21 mouse cellular contexts compared by ENCODE assay signal in the genomic region with DNA sequence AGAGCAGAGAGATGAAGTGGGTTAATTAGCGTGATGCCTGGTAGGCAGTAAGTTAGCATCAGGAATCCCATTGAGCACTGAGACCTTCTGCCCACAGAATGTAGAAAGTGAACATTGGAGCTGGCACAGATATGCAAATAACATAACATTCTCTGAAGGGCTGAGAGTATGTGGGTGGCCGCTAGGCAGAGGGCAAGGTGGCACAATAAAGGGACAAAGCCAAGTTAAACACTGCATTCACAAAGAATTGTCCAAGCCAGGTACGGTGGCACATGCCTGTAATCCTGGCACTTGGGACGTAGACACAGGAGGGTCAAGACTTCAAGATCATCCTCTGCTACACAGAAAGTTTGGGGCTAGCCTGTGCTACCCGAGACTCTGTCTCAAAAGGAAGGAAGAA. TPM values are rescaled to one million over a fixed set of nuclear protein-coding genes. Genes with fewer than 3 reads are reported as not detected.
DNase-seq lines count a peak whose midpoint lies in the region; ATAC-seq and TF ChIP-seq lines count a peak whose summit lies in the region.
"Had no signal": no experiment of that assay in that cellular context is flagged by ENCODE, and none has a peak within 500 bp of the region (broad histone marks: within the 10 kb centered on the region; RNA-seq: fewer than 3 reads in every experiment).

No protein-coding gene starts in this region.

- no peak for TF ChIP-seq CTCF in liver, adult 2 months (IDR thresholded peaks at IDR 0.05; ENCODE audit: low read depth, low read length)
- no peak for TF ChIP-seq CTCF in liver, postnatal 0 days (IDR thresholded peaks at IDR 0.05; ENCODE audit: low read depth)

- peak; percentile 60 for DNase-seq in liver, adult 2 months (ENCODE audit: extremely low read depth, low read depth, low spot score)
- DNase-seq in liver, postnatal 0 days: no peak
- peak; percentile 68 for DNase-seq in gonadal fat pad, adult 2 months (ENCODE audit: low read depth)
- DNase-seq in cerebellum, postnatal 4 days (ENCODE audit: low spot score in 2 of 2): no peak
- DNase-seq: adrenal gland, postnatal 25 days; B cell, adult 2 months; cerebellum, adult 11-12 months; cerebellum, adult 2 months; cerebellum, adult 9-10 months; cerebellum, postnatal 10 days; cerebellum, postnatal 25 days; embryo, embryonic 11 days; forebrain, postnatal 0 days had no signal

- no peaks in the 10 kb centered on the region for H3K9me3 ChIP-seq in liver, postnatal 0 days (ENCODE audit: low read length)
- H3K9me3 ChIP-seq: embryonic facial prominence, embryonic 13.5 days; embryonic facial prominence, embryonic 15.5 days; forebrain, embryonic 13.5 days; forebrain, embryonic 15.5 days had no signal

- ATAC-seq in liver, postnatal 0 days: no peak
- ATAC-seq: forebrain, embryonic 13.5 days; forebrain, embryonic 15.5 days; forebrain, postnatal 0 days had no signal

- H3K9ac ChIP-seq in liver, adult 2 months (ENCODE audit: low read depth, low read length): no peak overlapping the region
- no peak overlapping the region for H3K9ac ChIP-seq in liver, postnatal 0 days (replicated peaks)
- H3K9ac ChIP-seq: embryonic facial prominence, embryonic 13.5 days; embryonic facial prominence, embryonic 15.5 days; forebrain, embryonic 13.5 days; forebrain, embryonic 15.5 days; forebrain, postnatal 0 days had no signal

- TF ChIP-seq POLR2A in liver, adult 2 months (IDR thresholded peaks at IDR 0.05; ENCODE audit: extremely low read depth, insufficient read depth, low read length): no peak

- H3K4me3 ChIP-seq in liver, adult 2 months (ENCODE audit: insufficient read depth, low read depth, low read length): no peak overlapping the region
- H3K4me3 ChIP-seq in liver, postnatal 0 days (ENCODE audit: low read depth, low read length): no peak overlapping the region
- H3K4me3 ChIP-seq in brown adipose tissue, adult 24 weeks (ENCODE audit: insufficient read depth, low read depth, low read length): no peak overlapping the region
- H3K4me3 ChIP-seq: embryonic facial prominence, embryonic 13.5 days; embryonic facial prominence, embryonic 15.5 days; erythroblast, embryonic 14.5 days; forebrain, embryonic 13.5 days; forebrain, embryonic 15.5 days had no signal

- 41% methylated on average over 5 of the region's 5 CpGs for WGBS in liver, adult 2 months
- 82% methylated on average over 5 of the region's 5 CpGs for WGBS in liver, postnatal 0 days (ENCODE audit: insufficient replicate concordance)

- H3K4me1 ChIP-seq in liver, adult 2 months (ENCODE audit: control insufficient read depth, insufficient read depth, low read length): peaks cover 5% of the 10 kb centered on the region; the same call in 1 of the 2 replicates
- H3K4me1 ChIP-seq in liver, postnatal 0 days (ENCODE audit: insufficient read depth): peaks cover 21% of the 10 kb centered on the region
- H3K4me1 ChIP-seq in brown adipose tissue, adult 24 weeks (ENCODE audit: control insufficient read depth, insufficient read depth, insufficient read length, low read length): peaks cover 4% of the 10 kb centered on the region
- H3K4me1 ChIP-seq: embryonic facial prominence, embryonic 13.5 days; forebrain, embryonic 13.5 days; forebrain, embryonic 15.5 days had no signal

- H3K36me3 ChIP-seq in liver, adult 2 months (ENCODE audit: control insufficient read depth, insufficient read depth, low read length): no peaks in the 10 kb centered on the region
- H3K36me3 ChIP-seq in liver, postnatal 0 days (replicated peaks; ENCODE audit: insufficient read depth, low read length): peaks cover 7% of the 10 kb centered on the region; the same call in 1 of the 2 replicates
- H3K36me3 ChIP-seq: embryonic facial prominence, embryonic 13.5 days; embryonic facial prominence, embryonic 15.5 days; forebrain, embryonic 15.5 days had no signal

- no peak for TF ChIP-seq EP300 in liver, postnatal 0 days (IDR thresholded peaks at IDR 0.05; ENCODE audit: low read depth)

- no peaks in the 10 kb centered on the region for H3K79me2 ChIP-seq in liver, adult 2 months (ENCODE audit: control insufficient read depth, insufficient read depth, low read length)

- H3K27me3 ChIP-seq in liver, adult 2 months (ENCODE audit: control insufficient read depth, insufficient read depth, low read length): no peaks in the 10 kb centered on the region
- no peaks in the 10 kb centered on the region for H3K27me3 ChIP-seq in liver, postnatal 0 days (ENCODE audit: insufficient read depth, low read length)
- H3K27me3 ChIP-seq: embryonic facial prominence, embryonic 13.5 days; embryonic facial prominence, embryonic 15.5 days; forebrain, embryonic 13.5 days; forebrain, embryonic 15.5 days had no signal

- H3K4me2 ChIP-seq in liver, postnatal 0 days (ENCODE audit: low read depth, low read length): no peak overlapping the region
- H3K4me2 ChIP-seq: embryonic facial prominence, embryonic 13.5 days; embryonic facial prominence, embryonic 15.5 days; forebrain, embryonic 13.5 days; forebrain, embryonic 15.5 days had no signal

- no peak overlapping the region for H3K27ac ChIP-seq in liver, adult 2 months (replicated peaks; ENCODE audit: insufficient read depth, low read depth, low read length)
- H3K27ac ChIP-seq in liver, postnatal 0 days (ENCODE audit: low read depth): no peak overlapping the region
- peak overlapping the region; percentile 92 for H3K27ac ChIP-seq in brown adipose tissue, adult 24 weeks (replicated peaks; ENCODE audit: low read depth, low read length)
- H3K27ac ChIP-seq: embryonic facial prominence, embryonic 13.5 days; embryonic facial prominence, embryonic 15.5 days; forebrain, embryonic 13.5 days; forebrain, embryonic 15.5 days had no signal

RNA-seq across cellular contexts. Expression of gene Mybpc3, which starts 8.7 kb away (rescaled TPM):
- total RNA-seq in liver, adult 2 months (2014; rRNA removed): 0.07 TPM in 1 of 2 replicates, not detected in the other
- 0.01 and 0.04 TPM in 2 replicates for polyA plus RNA-seq in liver, adult 2 months (2012; rRNA removed)
- 0.04 TPM in 2 replicates for polyA plus RNA-seq in liver, postnatal 0 days (2015; fragmentation: Nextera tagmentation; extraction: Ambion mirVana)
- polyA plus RNA-seq in brown adipose tissue, adult 24 weeks (2012; ENCODE audit: insufficient read depth, insufficient read length, missing spikeins): not detected in 2 replicates
- 0.04 and 0.05 TPM in 2 replicates for polyA plus RNA-seq in gonadal fat pad, adult 2 months (2012; rRNA removed)
- total RNA-seq: adrenal gland, postnatal 25 days had no signal
- polyA plus RNA-seq: adrenal gland, adult 2 months; erythroblast, embryonic 14.5 days; forebrain, embryonic 11.5 days; forebrain, embryonic 13.5 days; forebrain, embryonic 15.5 days had no signal

RNA-seq across cellular contexts. Expression of gene Spi1, which starts 27.1 kb away (rescaled TPM):
- total RNA-seq in liver, adult 2 months (2014; rRNA removed): 3.7 and 4.8 TPM in 2 replicates
- polyA plus RNA-seq in liver, adult 2 months (2012; rRNA removed): 9.5 and 16.5 TPM in 2 replicates
- 31.7 and 35.5 TPM in 2 replicates for polyA plus RNA-seq in liver, postnatal 0 days (2015; fragmentation: Nextera tagmentation; extraction: Ambion mirVana)
- polyA plus RNA-seq in brown adipose tissue, adult 24 weeks (2012; ENCODE audit: insufficient read depth, insufficient read length, missing spikeins): 7.6 and 9.3 TPM in 2 replicates
- 21.1 and 32.3 TPM in 2 replicates for polyA plus RNA-seq in gonadal fat pad, adult 2 months (2012; rRNA removed)

RNA-seq across cellular contexts. Expression of gene Slc39a13, which starts 39.0 kb away (rescaled TPM):
- 4.3 and 6.8 TPM in 2 replicates for total RNA-seq in liver, adult 2 months (2014; rRNA removed)
- polyA plus RNA-seq in liver, adult 2 months (2012; rRNA removed): 13.1 and 17.5 TPM in 2 replicates
- polyA plus RNA-seq in liver, postnatal 0 days (2015; fragmentation: Nextera tagmentation; extraction: Ambion mirVana): 7.2 TPM in 2 replicates
- polyA plus RNA-seq in brown adipose tissue, adult 24 weeks (2012; ENCODE audit: insufficient read depth, insufficient read length, missing spikeins): 22.4 and 24.6 TPM in 2 replicates
- 71.2 and 84.5 TPM in 2 replicates for polyA plus RNA-seq in gonadal fat pad, adult 2 months (2012; rRNA removed)

RNA-seq across cellular contexts. Expression of gene Psmc3, which starts 55.4 kb away (rescaled TPM):
- 147 and 190 TPM in 2 replicates for total RNA-seq in liver, adult 2 months (2014; rRNA removed)
- polyA plus RNA-seq in liver, adult 2 months (2012; rRNA removed): 69.4 and 71.4 TPM in 2 replicates
- 109 and 112 TPM in 2 replicates for polyA plus RNA-seq in liver, postnatal 0 days (2015; fragmentation: Nextera tagmentation; extraction: Ambion mirVana)
- polyA plus RNA-seq in brown adipose tissue, adult 24 weeks (2012; ENCODE audit: insufficient read depth, insufficient read length, missing spikeins): 157 and 167 TPM in 2 replicates
- polyA plus RNA-seq in gonadal fat pad, adult 2 months (2012; rRNA removed): 103 and 106 TPM in 2 replicates

Comparison
In these comparisons a context has a peak if more than half of its experiments do, and no peak if none do; other contexts are left out.
1. DNase-seq: peak in liver, adult 2 months (single experiment) and gonadal fat pad, adult 2 months (single experiment); none in liver, postnatal 0 days (single experiment) and cerebellum, postnatal 4 days (0 of 2).